ENCODE assay signal across 23 mouse cellular contexts in the genomic region with DNA sequence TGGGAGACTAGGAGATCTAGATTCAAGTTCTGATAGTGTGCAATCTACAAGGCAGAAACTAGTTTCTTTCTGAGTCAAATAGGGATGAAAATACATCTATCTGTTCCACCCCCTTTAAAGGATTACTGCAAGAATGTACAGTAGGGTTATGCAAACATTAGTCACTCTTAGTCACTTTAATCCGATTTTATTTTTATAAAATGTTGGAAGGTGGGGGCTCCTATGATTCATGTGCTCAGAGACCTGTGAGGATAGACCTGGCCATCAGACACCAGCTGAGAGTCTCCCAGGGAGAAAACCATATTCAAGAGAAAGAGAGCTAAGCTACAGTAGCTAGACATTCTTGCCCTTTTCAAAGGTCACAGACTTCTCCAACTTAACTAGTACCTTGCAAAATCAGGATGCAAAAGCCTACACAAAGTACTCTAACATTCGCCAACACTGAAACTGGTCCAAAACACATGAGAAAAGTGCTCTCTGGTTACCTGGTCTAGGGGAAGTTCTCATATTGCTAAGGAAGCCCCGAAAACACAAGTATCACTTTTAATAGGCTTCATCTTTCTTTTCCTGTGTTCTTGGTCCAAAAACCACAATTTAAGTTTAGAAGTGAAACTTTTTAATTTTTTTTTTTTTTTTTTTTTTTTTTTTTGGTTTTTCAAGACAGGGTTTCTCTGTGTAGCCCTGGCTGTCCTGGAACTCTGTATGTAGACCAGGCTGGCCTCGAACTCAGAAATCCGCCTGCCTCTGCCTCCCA. TPM values are rescaled to one million over a fixed set of nuclear protein-coding genes. Genes with fewer than 3 reads are reported as not detected.
A peak's percentile ranks its signal among the peaks of the same experiment; 100 is the strongest.
DNase-seq lines count a peak whose midpoint lies in the region; ATAC-seq and TF ChIP-seq lines count a peak whose summit lies in the region.
"Had no signal": no experiment of that assay in that cellular context is flagged by ENCODE, and none has a peak within 500 bp of the region (broad histone marks: within the 10 kb centered on the region; RNA-seq: fewer than 3 reads in every experiment).

No protein-coding gene starts in this region.

- no peak overlapping the region for H3K9ac ChIP-seq in lung, postnatal 0 days (replicated peaks; ENCODE audit: low read depth)
- no peak overlapping the region for H3K9ac ChIP-seq in CH12.LX (ENCODE audit: insufficient read depth, low read depth)
- no peak overlapping the region for H3K9ac ChIP-seq in forebrain, embryonic 14.5 days (ENCODE audit: low read length)
- H3K9ac ChIP-seq: kidney, embryonic 15.5 days; liver, postnatal 0 days; midbrain, embryonic 12.5 days had no signal

- peaks cover 11% of the 10 kb centered on the region; the same call in 1 of the 2 replicates for H3K4me1 ChIP-seq in lung, postnatal 0 days (ENCODE audit: insufficient read depth, low read depth, low read length)
- peaks cover 7 to 17% of the 10 kb centered on the region in 2 experiments; a peak in 3 of 4 replicates for H3K4me1 ChIP-seq in CH12.LX (ENCODE audit: control insufficient read depth in 1 of 2, insufficient read depth in 2 of 2)
- peaks cover 9% of the 10 kb centered on the region for H3K4me1 ChIP-seq in forebrain, embryonic 14.5 days (ENCODE audit: control insufficient read depth, insufficient read depth, low read length)

- no peak for ATAC-seq in lung, postnatal 0 days
- no peak for ATAC-seq in forebrain, embryonic 14.5 days
- ATAC-seq: hindbrain, embryonic 16.5 days; liver, postnatal 0 days had no signal

- no peak overlapping the region for H3K4me2 ChIP-seq in lung, postnatal 0 days (replicated peaks; ENCODE audit: low read depth, low read length)
- no peak overlapping the region; the same call in 1 of the 2 replicates for H3K4me2 ChIP-seq in CH12.LX (ENCODE audit: insufficient read depth, low read depth, poor library complexity, severe bottlenecking)
- no peak overlapping the region for H3K4me2 ChIP-seq in forebrain, embryonic 14.5 days (ENCODE audit: low read length)
- H3K4me2 ChIP-seq: kidney, embryonic 15.5 days; midbrain, embryonic 12.5 days had no signal

- H3K27ac ChIP-seq in lung, postnatal 0 days (ENCODE audit: low read length), result no peak overlapping the region
- no peak overlapping the region for H3K27ac ChIP-seq in CH12.LX (ENCODE audit: insufficient read depth, low read depth)
- no peak overlapping the region for H3K27ac ChIP-seq in forebrain, embryonic 14.5 days (ENCODE audit: low read depth, low read length)
- H3K27ac ChIP-seq: gastrocnemius, adult 2 months; heart, embryonic 10.5 days; hindbrain, embryonic 10.5 days; kidney, embryonic 15.5 days; midbrain, embryonic 12.5 days had no signal

- H3K36me3 ChIP-seq in lung, postnatal 0 days (ENCODE audit: insufficient read depth, low read length), result no peaks in the 10 kb centered on the region
- peaks cover 0 to 19% of the 10 kb centered on the region in 2 experiments for H3K36me3 ChIP-seq in CH12.LX (replicated peaks in 1 of 2; ENCODE audit: control insufficient read depth in 1 of 2, insufficient read depth in 1 of 2, low read length in 1 of 2)
- H3K36me3 ChIP-seq in forebrain, embryonic 14.5 days (ENCODE audit: control insufficient read depth, insufficient read depth, low read length), result peaks cover 3% of the 10 kb centered on the region; the same call in 1 of the 2 replicates
- H3K36me3 ChIP-seq: midbrain, embryonic 12.5 days had no signal

- H3K4me3 ChIP-seq in lung, postnatal 0 days (ENCODE audit: low read depth, low read length), result no peak overlapping the region
- no peak overlapping the region for H3K4me3 ChIP-seq in CH12.LX (replicated peaks in 1 of 3; ENCODE audit: low read depth in 2 of 3, low read length in 2 of 3, poor library complexity in 1 of 3)
- no peak overlapping the region for H3K4me3 ChIP-seq in forebrain, embryonic 14.5 days (ENCODE audit: low read depth, low read length)
- H3K4me3 ChIP-seq: gastrocnemius, adult 2 months; heart, embryonic 10.5 days; hindbrain, embryonic 10.5 days; kidney, embryonic 15.5 days; midbrain, embryonic 12.5 days had no signal

- dilution Hi-C loops in CH12.LX (cut with MboI; ENCODE audit: extremely low pct_ligation_motif_present, extremely low pct_unique_long_range_greater_than_20kb, low sequenced_read_pairs), result no loop called here

- DNase-seq in lung, postnatal 0 days (ENCODE audit: low spot score), result peak; percentile 16
- DNase-seq in lung, postnatal 4 days, result no peak
- DNase-seq in CH12.LX (ENCODE audit: extremely low read depth), result peak; percentile 12
- peak; percentile 41 for DNase-seq in brain, adult 2 months (ENCODE audit: low read depth, low spot score)
- DNase-seq in retina, embryonic 14.5 days (ENCODE audit: low spot score), result no peak
- no peak for DNase-seq in cerebellum, adult 11-12 months
- DNase-seq in forebrain, embryonic 14.5 days (ENCODE audit: low spot score), result no peak
- DNase-seq: adrenal gland, postnatal 36 days; cerebellum, adult 18-20 months; cerebellum, postnatal 14 days; gastrocnemius, adult 2 months; kidney, adult 11 months; kidney, postnatal 36 days; layer of hippocampus, adult 9-11 months; liver, postnatal 0 days; lung, postnatal 10 days; right cerebral cortex, postnatal 14 days; thymus, postnatal 25 days had no signal

- no peak for TF ChIP-seq RAD21 in CH12.LX (IDR thresholded peaks at IDR 0.05; ENCODE audit: low read depth, low read length)

- H3K79me2 ChIP-seq in CH12.LX (replicated peaks; ENCODE audit: control insufficient read depth, extremely low read depth, insufficient read depth, poor library complexity, severe bottlenecking), result peaks cover 3% of the 10 kb centered on the region; the same call in 1 of the 2 replicates

- TF ChIP-seq EP300 in lung, postnatal 0 days (IDR thresholded peaks at IDR 0.05), result no peak
- TF ChIP-seq EP300 in CH12.LX (IDR thresholded peaks at IDR 0.05; ENCODE audit: low read length), result no peak

- WGBS in lung, postnatal 0 days, result 76% methylated on average over 5 of the region's 5 CpGs
- 96% methylated on average over 5 of the region's 5 CpGs for WGBS in forebrain, embryonic 14.5 days

- no peak for TF ChIP-seq CTCF in lung, postnatal 0 days (IDR thresholded peaks at IDR 0.05)
- TF ChIP-seq CTCF in CH12.LX (conservative IDR thresholded peaks at IDR 0.05 in 1 of 2, IDR thresholded peaks at IDR 0.05 in 1 of 2; ENCODE audit: low read depth in 2 of 2, low read length in 2 of 2), result no peak

- no peak for TF ChIP-seq POLR2A in CH12.LX (IDR thresholded peaks at IDR 0.05; ENCODE audit: low read depth, low read length)

- in situ Hi-C loops in CH12.LX (cut with MboI; ENCODE audit: low pct_ligation_motif_present, low pct_unique_long_range_greater_than_20kb, low sequenced_read_pairs), result no loop called here

- H3K27me3 ChIP-seq in lung, postnatal 0 days (replicated peaks; ENCODE audit: insufficient read depth, low read length), result no peaks in the 10 kb centered on the region
- H3K27me3 ChIP-seq in CH12.LX (replicated peaks), result no peaks in the 10 kb centered on the region
- no peaks in the 10 kb centered on the region for H3K27me3 ChIP-seq in forebrain, embryonic 14.5 days (replicated peaks; ENCODE audit: control insufficient read depth, insufficient read depth, low read length)
- H3K27me3 ChIP-seq: kidney, embryonic 15.5 days; midbrain, embryonic 12.5 days had no signal

- H3K9me3 ChIP-seq in lung, postnatal 0 days (ENCODE audit: low read length), result no peaks in the 10 kb centered on the region
- no peaks in the 10 kb centered on the region for H3K9me3 ChIP-seq in CH12.LX (replicated peaks; ENCODE audit: low read length)
- no peaks in the 10 kb centered on the region for H3K9me3 ChIP-seq in forebrain, embryonic 14.5 days (replicated peaks; ENCODE audit: control insufficient read depth, low read length)
- H3K9me3 ChIP-seq: heart, embryonic 10.5 days; hindbrain, embryonic 10.5 days; kidney, embryonic 15.5 days; midbrain, embryonic 12.5 days had no signal

TF ChIP-seq in CH12.LX, 34 proteins besides CTCF, POLR2A, EP300 and RAD21:
- TF ChIP-seq ZNF384 (IDR thresholded peaks at IDR 0.05; ENCODE audit: low read depth, low read length) (peak; percentile 75), ZKSCAN1 (IDR thresholded peaks at IDR 0.05; ENCODE audit: borderline replicate concordance, low read depth, low read length) (no peak)

RNA-seq across cellular contexts. Expression of gene Atl1, which starts 7.1 kb away (rescaled TPM):
- polyA plus RNA-seq in lung, postnatal 0 days (2015; fragmentation: Nextera tagmentation; extraction: Ambion mirVana), result 2.9 and 4.8 TPM in 2 replicates
- 0.55 and 0.64 TPM in 2 replicates for total RNA-seq in CH12.LX (2012; rRNA removed)
- 0.31 and 0.51 TPM in 2 replicates for total RNA-seq in CH12.LX (2014; rRNA removed)
- polyA plus RNA-seq in CH12.LX (2012; ENCODE audit: insufficient read length, low read depth), result 0.52 and 0.74 TPM in 2 replicates
- 106 and 136 TPM in 2 replicates for polyA plus RNA-seq in forebrain, embryonic 14.5 days (2014; fragmentation: Nextera tagmentation; extraction: Ambion mirVana)

RNA-seq across cellular contexts. Expression of gene Map4k5, which starts 7.7 kb away (rescaled TPM):
- polyA plus RNA-seq in lung, postnatal 0 days (2015; fragmentation: Nextera tagmentation; extraction: Ambion mirVana), result 20.6 and 22.9 TPM in 2 replicates
- total RNA-seq in CH12.LX (2012; rRNA removed), result 7.8 and 9.6 TPM in 2 replicates
- 12.5 and 14.0 TPM in 2 replicates for total RNA-seq in CH12.LX (2014; rRNA removed)
- polyA plus RNA-seq in CH12.LX (2012; ENCODE audit: insufficient read length, low read depth), result 12.5 and 13.5 TPM in 2 replicates
- 30.5 and 34.0 TPM in 2 replicates for polyA plus RNA-seq in forebrain, embryonic 14.5 days (2014; fragmentation: Nextera tagmentation; extraction: Ambion mirVana)

Comparison
In these comparisons a context has a peak if more than half of its experiments do, and no peak if none do; other contexts are left out.
1. DNase-seq: peak in lung, postnatal 0 days (single experiment), CH12.LX (single experiment) and brain, adult 2 months (single experiment); none in lung, postnatal 4 days (0 of 2), retina, embryonic 14.5 days (single experiment), cerebellum, adult 11-12 months (single experiment) and forebrain, embryonic 14.5 days (single experiment).
2. RNA of gene Atl1, which starts 7.1 kb away (polyA plus RNA-seq): 106 to 136 TPM in forebrain, embryonic 14.5 days; 2.9 to 4.8 TPM in lung, postnatal 0 days and 0.52 to 0.74 TPM in CH12.LX; every median in the first group is over 10 times any median in the second.